Mouse (Mus musculus) brain, embryonic 14.5 days (tissue): ENCODE results near the gene Hemgn.

Experiments
- CTCF ChIP-seq: fragments of 200-500 bp; IDR thresholded peaks from 2 replicates; pipeline ENCODE4 v1.5.1; 2012; ENCODE audit warnings: inconsistent platforms, mild to moderate bottlenecking, moderate library complexity, borderline replicate concordance; ENCODE audit not compliant: insufficient read depth, insufficient read length; ENCODE audit errors: extremely low read depth
- POLR2A ChIP-seq: fragments of 200-500 bp; IDR thresholded peaks from 2 replicates; pipeline ENCODE4 v1.6.1; 2012; ENCODE audit warnings: mild to moderate bottlenecking, inconsistent platforms, borderline replicate concordance; ENCODE audit not compliant: poor library complexity, insufficient read depth, insufficient read length, severe bottlenecking; ENCODE audit errors: extremely low read depth

GRCm38 (mm10) chr4:46450020-46450518, 36.8 kb upstream of the Hemgn start:
- TF ChIP-seq CTCF (no peak), POLR2A (no peak)
